Mouse (Mus musculus) spleen, postnatal 14 days (tissue): ENCODE results near the gene Cbr3.
"Not testable (repeated sequence)": the region's sequence is repeated elsewhere in the genome, so short reads cannot be mapped to it uniquely, and the experiment has no call there.

Source experiments
- DNase-seq, 2 experiments: peaks; one replicate each; pipeline ENCODE4 v3.0.0; 2021 to 2022; ENCODE audit warnings: low spot score in 2 of 2

Gene Cbr3

GRCm38 (mm10) chr16:93682689-93683507 lies at the start of gene Cbr3:
Gene Cbr3, plus strand, starts transcription at chr16:93683215.
- DNase-seq, result peak; percentile 58 to 66

GRCm38 (mm10) chr16:93644006-93644405 lies 39.0 kb upstream of the Cbr3 start:
- DNase-seq, result no peak

- no peak for DNase-seq
These were observed 34.4 kb upstream of the Cbr3 start for GRCm38 (mm10) chr16:93648441-93649183.

GRCm38 (mm10) chr16:93667976-93668375 lies 15.0 kb upstream of the Cbr3 start:
- no peak for DNase-seq

GRCm38 (mm10) chr16:93669521-93669920 lies 13.5 kb upstream of the Cbr3 start:
- DNase-seq, result no peak

- not testable (repeated sequence) for DNase-seq
These were observed 12.5 kb upstream of the Cbr3 start for GRCm38 (mm10) chr16:93670466-93670865.

GRCm38 (mm10) chr16:93671064-93671463 lies 12.0 kb upstream of the Cbr3 start:
- DNase-seq, result no peak

- no peak for DNase-seq
These were observed 6.6 kb upstream of the Cbr3 start for GRCm38 (mm10) chr16:93676376-93676775.

- DNase-seq, result no peak
These were observed 4.8 kb upstream of the Cbr3 start for GRCm38 (mm10) chr16:93678206-93678605.

GRCm38 (mm10) chr16:93679165-93679564 lies 3.9 kb upstream of the Cbr3 start:
- DNase-seq, result no peak

- no peak for DNase-seq
These were observed 793 bp upstream of the Cbr3 start for GRCm38 (mm10) chr16:93682156-93682688.

GRCm38 (mm10) chr16:93683508-93684236 lies 657 bp downstream of the Cbr3 start:
- no peak for DNase-seq

- no peak for DNase-seq
These were observed 1.4 kb downstream of the Cbr3 start for GRCm38 (mm10) chr16:93684441-93684840.

GRCm38 (mm10) chr16:93685783-93686182 lies 2.8 kb downstream of the Cbr3 start:
- not testable (repeated sequence) for DNase-seq

GRCm38 (mm10) chr16:93686421-93686820 lies 3.4 kb downstream of the Cbr3 start:
- no peak for DNase-seq

GRCm38 (mm10) chr16:93686945-93687344 lies 3.9 kb downstream of the Cbr3 start:
- no peak for DNase-seq

- no peak for DNase-seq
These were observed 8.3 kb downstream of the Cbr3 start for GRCm38 (mm10) chr16:93691206-93691841.

- no peak for DNase-seq
These were observed 9.7 kb downstream of the Cbr3 start for GRCm38 (mm10) chr16:93692744-93693143.

GRCm38 (mm10) chr16:93707116-93707515 lies 24.1 kb downstream of the Cbr3 start:
- no peak for DNase-seq

- no peak for DNase-seq
These were observed 26.2 kb downstream of the Cbr3 start for GRCm38 (mm10) chr16:93709217-93709616.

- peak; percentile 30 to 61 for DNase-seq
These were observed 27.9 kb downstream of the Cbr3 start for GRCm38 (mm10) chr16:93710924-93711323.
